Mouse (Mus musculus) layer of hippocampus, adult 11-12 months (tissue): ENCODE data around the gene Tex35.

Source experiments
- DNase-seq: peaks from one replicate; pipeline ENCODE4 v3.0.0; 2022; ENCODE audit warnings: low spot score

The Tex35 gene

DNA sequence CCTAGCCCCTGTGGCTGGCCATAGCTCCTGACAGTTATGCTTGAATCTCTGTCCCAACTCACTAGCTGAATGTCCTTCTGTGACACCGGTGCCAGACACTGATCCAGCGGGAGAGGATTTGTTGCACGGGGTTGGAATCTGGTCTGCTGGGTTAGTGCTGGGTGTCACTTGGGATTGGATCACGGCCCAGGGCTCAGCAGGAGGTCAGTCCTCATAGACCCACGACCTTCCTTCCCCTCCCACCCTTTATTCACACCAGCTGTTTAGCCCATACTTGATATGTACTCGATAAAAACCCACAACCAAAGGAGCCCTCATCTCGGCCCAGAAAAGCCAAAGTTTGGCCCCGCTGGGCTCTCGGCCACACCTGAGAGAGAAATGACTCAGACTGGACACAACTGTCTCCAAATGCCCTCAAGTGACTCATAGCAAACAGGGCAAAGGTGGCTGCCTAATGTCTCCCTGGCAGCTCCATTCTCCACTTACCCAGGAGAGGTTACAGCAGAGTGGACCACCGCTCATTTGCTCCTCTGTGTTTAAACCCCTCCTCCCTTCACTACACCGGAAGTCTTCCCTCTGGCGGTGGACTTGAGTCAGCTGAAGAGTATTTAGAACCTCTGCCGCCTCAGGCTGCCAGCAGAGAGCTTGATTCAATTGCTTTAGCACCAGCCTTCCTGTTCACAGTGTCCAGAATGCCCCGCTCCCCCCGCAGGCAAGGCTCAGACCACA, 27.2 kb downstream of the Tex35 start:
- DNase-seq = no peak

- DNase-seq = no peak
Observed at GRCm38 (mm10) chr1:157080071-157080470, 28.4 kb downstream of the Tex35 start.

- no peak for DNase-seq
Observed at GRCm38 (mm10) chr1:157079384-157080025, 29.0 kb downstream of the Tex35 start.

DNA sequence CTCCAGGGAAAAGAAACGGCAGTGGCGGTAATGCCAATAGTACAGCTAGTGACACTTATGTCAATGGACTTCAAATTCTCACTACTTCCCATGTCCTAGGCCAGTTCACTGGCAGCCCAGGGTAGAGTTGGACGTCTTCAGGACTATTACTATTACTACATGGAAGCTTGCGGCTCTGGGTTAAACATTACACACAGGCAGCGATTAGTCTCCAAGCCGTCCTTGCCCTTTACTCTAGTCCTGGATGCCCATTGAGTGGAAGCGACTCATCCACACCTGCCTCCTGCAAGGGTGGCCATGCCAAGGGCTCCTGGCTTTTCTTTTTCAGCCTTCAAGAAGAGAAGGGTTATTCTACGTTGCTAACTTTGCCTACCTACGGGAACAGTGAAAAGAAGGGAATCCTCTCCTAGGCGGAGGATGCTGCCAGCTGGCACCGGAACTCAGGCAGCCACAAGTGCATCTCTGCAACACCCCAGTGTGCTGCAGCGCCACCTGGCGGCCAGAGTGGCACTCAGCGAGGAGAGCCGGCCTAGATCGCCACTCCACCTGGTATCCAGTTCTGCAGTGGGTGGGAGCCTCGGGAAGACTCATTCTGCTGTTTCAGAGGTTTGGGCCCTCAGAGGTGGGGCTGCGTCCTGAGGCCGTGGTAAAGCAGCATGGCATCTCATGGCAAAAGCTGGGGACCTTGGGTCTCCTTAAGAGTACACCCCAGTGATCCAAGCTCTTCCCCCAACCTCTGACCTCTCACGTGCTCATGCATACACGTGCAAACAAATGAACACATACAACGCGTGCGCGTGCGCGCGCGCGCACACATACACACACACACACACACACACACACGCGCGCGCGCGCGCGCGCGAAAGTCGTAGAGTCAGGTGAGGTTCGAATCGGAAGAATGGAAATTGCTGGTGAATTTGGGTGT, 31.4 kb downstream of the Tex35 start:
- DNase-seq = peak; percentile 92

DNA sequence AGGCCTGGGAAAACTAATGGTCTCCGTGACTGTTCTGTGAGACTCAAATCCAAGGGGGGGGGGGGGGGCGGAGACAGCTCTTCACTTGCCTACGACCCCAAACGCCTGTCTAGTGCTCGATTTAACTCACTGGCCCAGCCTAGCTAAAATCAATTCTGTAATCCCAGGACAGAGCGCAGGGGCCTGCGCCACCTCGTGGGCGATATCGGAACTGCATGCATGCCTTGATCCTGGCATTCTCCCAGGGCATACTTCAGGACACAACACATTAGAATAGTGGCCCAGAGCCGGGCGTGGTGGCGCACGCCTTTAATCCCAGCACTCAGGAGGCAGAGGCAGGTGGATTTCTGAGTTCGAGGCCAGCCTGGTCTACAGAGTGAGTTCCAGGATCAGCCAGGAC, 32.2 kb downstream of the Tex35 start:
- DNase-seq = peak; percentile 83

DNA sequence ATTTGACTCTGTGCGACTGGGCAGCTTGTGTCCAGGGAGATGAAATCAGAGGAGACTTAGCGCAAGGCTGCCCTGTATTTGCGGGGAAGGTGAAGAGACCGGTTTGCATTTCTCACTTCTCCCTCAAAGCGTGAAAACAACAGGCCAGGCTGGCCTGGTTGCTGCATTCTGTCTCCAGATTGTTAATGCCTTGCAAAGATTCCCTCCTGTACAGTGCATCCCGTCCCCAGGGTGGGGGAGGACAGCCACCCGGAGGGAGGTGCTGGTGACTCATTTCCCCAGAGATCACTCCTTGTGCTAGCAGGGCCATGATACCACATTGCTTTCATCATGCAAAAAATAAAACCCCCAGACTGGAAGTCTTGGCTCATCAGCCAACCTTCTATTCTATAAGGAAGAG, 33.5 kb downstream of the Tex35 start:
- no peak for DNase-seq

- DNase-seq = no peak
Observed at GRCm38 (mm10) chr1:157074371-157074770, 34.1 kb downstream of the Tex35 start.

DNA sequence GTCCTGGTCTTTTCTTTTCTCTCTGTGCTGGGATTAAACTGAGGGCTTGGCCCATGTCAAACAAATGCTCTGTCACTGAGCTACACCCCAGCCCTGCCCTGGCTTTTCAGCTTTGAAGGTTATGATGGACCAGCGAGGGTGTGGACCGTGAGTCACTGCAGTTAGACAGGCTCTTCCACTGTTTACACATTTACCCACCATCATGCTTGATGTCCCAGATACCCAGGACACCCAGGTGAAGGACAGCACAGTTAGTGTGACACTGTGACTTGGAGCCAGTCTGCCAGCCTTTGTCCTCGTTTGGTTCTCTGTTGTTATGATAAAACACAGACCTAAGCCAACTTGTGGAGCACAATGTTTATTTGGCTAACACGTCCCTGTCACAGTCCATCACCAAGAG, 34.9 kb downstream of the Tex35 start:
- DNase-seq = no peak

DNA sequence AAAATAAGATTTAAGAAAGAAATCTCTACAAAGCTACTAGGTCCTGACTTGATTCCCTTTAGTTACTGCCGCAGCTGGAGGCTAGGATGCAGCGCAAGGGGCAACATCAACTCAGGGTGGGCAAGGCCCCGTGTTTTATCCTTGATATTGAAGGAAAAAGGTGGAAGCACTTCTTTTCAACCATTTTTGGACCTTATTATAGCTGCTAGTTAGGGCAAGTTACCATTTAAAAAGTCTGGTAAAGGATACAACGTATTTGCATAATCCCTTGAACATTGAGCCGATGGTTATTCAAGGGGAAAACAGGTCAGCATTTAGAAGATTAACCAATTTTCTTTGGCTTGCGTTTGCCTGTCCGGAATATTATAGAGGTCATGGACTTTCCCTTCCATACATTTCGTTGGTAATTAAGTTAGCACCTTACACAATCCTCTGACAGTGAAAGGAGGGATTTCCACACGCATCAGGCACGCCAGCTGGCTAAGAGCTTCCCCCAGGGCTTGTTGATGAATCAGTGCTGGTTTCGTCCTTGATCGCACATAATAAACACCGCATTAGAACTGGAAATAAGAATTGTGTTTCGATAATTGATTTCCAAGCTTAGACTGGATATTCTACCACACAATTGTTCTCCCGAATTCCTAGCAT, 39.2 kb downstream of the Tex35 start:
- DNase-seq = no peak

- no peak for DNase-seq
Observed at GRCm38 (mm10) chr1:157068316-157068715, 40.2 kb downstream of the Tex35 start.

- no peak for DNase-seq
Observed at GRCm38 (mm10) chr1:157065819-157066730, 42.4 kb downstream of the Tex35 start.

- DNase-seq = no peak
Observed at GRCm38 (mm10) chr1:157063318-157064115, 45.0 kb downstream of the Tex35 start.

- DNase-seq = no peak
Observed at GRCm38 (mm10) chr1:157062445-157062825, 46.0 kb downstream of the Tex35 start.

DNA sequence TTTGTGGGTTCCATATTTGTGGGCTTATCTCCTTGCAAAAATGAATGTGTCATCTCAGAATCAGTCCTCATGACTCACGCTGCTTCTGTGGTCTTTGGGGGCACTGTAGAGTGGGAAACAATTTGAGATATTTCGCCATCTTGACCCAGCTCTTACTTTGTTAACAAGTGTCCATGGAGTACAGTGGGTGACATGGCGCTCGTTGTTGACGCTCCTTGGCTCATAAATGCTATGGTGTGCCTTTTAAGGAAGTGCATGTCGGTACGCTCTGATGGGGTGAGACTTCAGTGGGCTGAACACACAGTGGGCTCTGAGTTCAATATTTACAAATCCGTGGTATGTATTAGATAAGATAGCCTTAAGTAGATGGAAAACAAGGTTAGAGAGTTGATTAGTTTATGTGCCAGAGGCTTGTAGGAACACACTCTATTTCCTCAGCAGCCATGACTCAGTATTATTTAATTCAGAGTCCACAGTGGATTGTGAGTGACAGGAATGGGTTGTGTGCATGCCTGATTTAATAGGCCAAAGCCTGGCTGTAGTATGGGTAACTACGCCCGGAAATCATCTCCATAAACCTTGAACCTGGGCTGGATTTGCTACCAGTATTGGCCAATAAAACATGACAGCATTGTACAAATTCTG, 46.6 kb downstream of the Tex35 start:
- DNase-seq = no peak

- DNase-seq = no peak
Observed at GRCm38 (mm10) chr1:157061170-157061569, 47.3 kb downstream of the Tex35 start.

GRCm38 (mm10) chr1:157060441-157061135, 47.9 kb downstream of the Tex35 start:
- DNase-seq = no peak

- DNase-seq = no peak
Observed at GRCm38 (mm10) chr1:157055901-157056300, 52.6 kb downstream of the Tex35 start.

DNA sequence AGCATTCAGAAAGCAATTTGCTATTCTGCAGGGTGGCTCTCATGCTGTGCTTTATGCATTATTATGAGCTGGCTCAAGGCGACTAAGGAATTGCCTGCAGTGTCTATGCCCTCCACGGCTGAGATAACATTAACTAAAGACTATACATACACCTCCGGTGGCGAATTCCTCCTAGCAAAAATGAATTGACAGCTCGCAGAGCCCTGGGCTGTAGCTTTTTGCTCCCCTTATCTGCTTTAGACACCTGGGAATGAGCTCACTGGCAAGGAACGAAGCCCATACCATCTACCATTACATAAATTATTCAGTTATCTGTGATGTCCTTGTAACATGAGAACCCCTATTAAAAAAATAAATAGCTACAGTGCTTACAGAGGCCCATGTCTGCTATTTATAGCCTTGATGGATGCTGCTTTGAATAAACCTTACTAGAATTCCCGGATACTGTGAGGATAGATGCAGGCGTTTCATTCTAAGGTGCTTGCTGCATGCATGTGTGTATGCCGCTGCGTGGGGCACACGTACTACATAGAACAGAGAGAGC, 53.1 kb downstream of the Tex35 start:
- no peak for DNase-seq

DNA sequence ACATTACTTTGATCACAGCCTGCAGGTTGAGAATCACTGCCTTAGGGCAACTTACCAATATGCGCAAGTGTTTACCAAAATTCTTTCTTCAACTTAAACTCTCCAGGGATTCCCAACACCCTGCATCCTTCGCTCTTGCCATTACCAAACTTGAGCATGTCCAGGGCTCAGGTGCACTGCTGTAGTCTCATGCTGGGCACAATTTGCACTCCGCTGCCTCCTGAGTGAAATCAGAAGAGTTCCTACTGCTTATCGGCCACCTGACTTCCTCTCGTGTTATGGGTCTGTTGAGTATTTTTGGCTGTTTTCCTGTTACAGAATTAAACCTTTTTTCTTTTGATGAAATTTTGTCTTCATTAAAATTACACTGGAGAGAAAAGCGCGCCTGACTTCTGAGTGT, 53.8 kb downstream of the Tex35 start:
- no peak for DNase-seq
